Mouse (Mus musculus) layer of hippocampus, postnatal 36 days (tissue): ENCODE results near the gene Sdhd. TPM values are rescaled to one million over a fixed set of nuclear protein-coding genes. Genes with fewer than 3 reads are reported as not detected.

Experiments used
- DNase-seq, 2 experiments: peaks; one replicate each; pipeline ENCODE4 v3.0.0; 2022
- total RNA-seq, 2 experiments: library from RNA; stranded (reverse); gene quantifications; 2 replicates each; pipeline ENCODE4 v1.2.3; 2021

The Sdhd gene
- total RNA-seq, 2 experiments from 2014 or later, result 114 to 116 TPM

DNA sequence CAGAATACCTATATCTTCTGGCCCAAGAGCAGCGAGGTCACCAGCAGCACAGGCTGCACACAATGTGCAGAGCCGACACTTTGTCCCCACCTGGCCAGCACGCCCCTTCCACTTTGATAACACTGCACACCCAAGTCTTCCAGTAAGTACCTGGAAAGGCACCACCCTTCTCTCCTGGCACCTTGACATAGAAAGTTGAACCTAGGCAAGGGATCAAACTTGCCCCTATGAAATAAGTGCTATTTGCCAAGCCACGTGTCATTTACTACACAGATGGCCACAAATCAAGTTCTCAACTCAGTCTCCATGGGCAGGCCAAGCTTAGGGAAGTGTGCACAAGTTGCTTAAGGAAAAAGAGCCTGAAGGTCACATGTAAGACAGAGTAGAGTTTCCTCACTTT is 16.7 kb downstream of the Sdhd start:
- no peak for DNase-seq

DNA sequence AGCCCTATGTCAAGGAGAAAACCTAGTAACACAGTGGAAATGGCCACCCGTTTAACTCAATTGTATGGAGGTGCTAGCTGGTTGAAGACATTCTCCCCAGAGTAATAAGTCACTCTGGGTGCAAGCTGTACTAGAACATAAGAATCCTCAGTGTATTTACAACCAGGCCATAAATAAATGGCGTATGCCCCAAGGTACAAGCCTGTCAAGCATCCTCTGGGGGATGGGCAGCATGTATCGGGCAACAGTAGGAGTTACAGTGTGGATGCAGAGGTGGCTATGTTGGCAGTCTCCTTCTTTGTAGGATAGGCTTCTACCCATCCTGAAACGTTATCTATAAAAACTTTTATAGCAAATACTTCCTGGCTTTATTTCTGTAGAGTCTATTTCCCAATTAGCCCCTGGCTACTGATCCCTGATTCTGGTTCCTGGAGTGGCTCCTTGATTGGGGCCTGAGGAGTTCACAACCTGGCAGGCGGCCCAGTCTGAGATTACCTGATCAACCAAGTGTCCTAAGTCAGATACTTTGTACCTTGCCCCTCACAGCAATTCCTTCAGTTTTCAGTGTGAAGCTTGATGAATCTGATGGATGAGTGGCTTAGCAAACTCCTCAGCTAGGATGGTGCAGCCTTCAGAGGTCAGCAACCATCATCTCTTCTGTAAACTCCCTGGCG is 18.3 kb downstream of the Sdhd start:
- no peak for DNase-seq

DNA sequence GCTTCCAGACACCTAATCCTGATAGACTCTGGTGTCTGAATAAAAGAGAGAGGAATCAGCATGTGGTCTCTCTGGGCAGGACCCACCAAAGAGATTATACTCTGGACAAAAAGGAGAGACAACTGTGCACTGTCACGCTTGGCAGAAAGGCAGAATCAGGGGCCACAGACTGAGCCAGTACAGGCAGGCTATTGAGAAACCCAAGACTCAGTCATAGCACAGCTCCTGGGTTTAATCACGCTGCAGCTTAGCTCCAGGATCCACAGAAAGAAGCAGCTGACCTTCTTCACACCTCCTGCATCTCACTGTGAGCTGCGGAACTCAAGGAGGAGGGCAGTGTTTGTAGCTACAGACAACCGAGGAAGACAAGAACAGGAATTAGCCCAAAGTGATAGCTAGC is 23.2 kb downstream of the Sdhd start:
- no peak for DNase-seq

GRCm38 (mm10) chr9:50569599-50570525 is 33.8 kb downstream of the Sdhd start:
- no peak for DNase-seq

DNA sequence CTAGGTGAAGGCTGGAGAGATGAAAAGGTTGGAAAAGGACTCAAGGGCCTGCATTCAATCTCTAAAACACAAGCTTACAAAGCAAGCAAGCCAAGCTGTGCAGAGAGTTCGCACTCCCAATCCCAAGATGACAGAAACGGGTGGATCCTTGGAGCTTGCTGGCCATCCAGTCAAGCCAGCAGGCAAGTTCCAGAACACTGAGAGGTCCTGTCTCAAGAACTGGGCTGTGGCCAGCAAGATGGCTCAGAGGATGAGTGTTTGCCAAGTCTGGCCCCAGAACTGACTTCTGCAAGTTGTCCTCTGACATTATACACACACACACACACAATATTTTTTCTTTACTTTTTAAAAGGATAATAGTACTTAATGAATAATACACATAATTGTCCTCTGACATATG is 35.7 kb downstream of the Sdhd start:
- DNase-seq, result no peak

DNA sequence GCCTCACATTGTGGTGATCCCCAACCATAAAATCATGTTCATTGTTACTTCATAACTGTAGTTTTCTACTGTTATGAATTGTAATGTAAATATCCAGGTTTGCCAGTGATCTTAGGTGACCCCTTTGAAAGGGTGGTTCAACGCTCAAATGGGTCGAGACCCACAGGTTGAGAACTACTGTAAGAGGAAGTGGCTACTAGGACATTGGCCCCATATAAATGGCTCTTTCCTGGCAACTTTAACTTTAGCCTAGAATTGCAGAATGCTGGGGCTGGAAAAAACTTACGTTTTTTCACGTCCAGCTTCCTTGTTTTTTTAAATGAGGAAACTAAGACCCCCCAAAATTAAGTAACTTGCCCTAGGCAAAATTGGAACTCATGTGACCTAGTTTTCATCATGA is 36.2 kb downstream of the Sdhd start:
- no peak for DNase-seq

DNA sequence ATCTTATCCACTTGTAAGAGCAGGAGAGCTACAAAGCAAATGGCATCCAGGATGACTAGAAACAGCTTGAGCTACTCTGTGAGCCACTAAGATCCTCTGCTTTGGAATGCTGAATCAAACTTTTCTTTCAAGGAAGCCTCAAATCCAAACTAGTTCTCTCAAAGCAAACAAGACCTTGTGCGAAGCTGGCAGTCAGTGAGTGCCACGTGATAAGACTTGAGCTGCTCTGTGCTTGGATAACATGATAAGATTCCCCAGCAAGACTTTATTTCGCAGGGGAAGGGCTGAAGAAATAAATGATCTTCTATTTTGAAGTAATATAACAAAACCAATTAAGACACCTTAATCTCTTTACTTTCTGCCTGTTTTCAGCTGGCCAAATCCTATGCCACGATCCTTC is 37.7 kb downstream of the Sdhd start:
- DNase-seq, result no peak

DNA sequence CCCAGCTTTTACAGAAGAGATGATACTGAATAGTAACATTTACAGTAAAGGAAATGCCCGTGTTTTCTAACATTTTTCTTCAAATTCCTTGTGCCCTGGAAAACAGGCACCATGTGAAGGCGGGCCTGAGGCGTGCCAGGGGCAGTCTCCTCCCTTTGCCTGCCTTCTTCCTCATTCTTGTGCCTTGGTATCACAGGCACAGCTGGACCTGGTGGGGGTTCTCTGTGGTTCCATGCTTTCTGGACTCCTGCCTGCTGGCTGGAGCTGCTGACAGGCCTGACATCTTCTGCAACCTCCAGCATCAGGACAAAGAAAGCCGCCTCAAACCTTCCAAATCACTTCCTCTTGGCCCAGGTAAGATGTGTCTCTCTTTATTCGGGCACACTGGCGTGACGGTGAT is 38.4 kb downstream of the Sdhd start:
- no peak for DNase-seq

- DNase-seq, result no peak
Measured at GRCm38 (mm10) chr9:50561918-50562360, 41.7 kb downstream of the Sdhd start.

- no peak for DNase-seq
Measured at GRCm38 (mm10) chr9:50561145-50561917, 42.3 kb downstream of the Sdhd start, which contains the start of gene Tex12. Gene Tex12, minus strand, starts transcription at chr9:50561325.

DNA sequence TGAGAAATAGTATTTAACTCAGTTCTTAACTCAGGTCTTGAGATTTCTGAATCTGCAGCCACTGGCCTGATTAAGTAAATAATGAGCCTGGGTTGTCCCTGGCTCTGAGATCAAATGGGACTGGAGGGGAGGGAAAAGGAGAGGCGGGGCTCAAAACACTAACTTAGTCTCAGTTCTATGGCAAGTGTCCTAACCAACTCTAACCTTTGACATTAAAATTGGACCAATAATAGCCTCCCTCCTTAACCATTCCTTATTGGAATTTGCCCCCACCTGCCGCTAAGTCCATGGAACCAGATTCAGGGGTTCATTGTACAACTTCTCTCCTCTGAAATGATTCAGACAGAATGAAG is 48.5 kb downstream of the Sdhd start, which contains the start of gene Bco2:
Bco2 (minus strand) TSS at position 88 of the 353 bp plus-strand sequence.
- DNase-seq, result no peak

DNA sequence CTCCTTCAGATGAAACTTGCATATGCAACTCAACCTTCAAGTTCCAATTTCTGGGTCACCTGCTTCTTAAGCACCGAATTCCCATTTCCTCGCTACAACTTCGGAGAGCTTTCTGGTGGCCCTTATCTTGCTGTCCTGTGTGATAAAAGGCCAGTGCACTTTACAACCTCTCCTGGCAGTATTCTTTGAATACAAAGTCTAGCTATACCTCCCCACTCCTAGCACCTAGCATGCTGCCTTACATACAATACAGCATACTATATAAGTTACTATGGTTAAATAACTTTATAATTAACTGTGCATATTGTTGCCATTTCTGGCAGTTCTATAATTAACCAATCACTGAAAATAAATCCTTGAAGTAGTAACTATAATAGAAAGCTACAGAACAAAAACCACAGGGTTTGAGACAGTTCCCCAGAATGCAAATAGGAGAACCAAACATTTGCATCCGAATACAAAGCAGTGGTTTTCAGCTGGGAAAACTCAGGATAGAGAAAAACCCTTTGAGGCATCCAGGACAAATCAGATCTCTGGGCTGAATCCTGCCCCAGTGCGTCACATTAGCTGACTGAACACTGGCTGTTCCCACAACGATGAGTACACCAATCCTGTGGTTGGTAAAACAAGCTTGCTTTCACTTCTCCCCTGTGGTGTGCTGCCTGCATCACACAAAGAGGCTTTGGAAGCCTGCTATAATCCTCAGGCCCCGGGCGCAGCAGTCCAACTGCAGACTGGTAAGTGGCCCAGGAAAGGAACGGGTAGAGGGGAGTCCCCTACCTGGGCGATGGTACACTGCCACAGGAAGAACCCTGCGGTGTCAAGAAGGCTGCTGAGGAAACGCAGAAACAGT is 49.1 kb downstream of the Sdhd start, which contains the start of gene Il18:
Il18 (plus strand) TSS at position 587 of the 853 bp plus-strand sequence.
- DNase-seq, result peak; percentile 69 to 72

- DNase-seq, result no peak
Measured at GRCm38 (mm10) chr9:50553547-50553946, 50.1 kb downstream of the Sdhd start.

DNA sequence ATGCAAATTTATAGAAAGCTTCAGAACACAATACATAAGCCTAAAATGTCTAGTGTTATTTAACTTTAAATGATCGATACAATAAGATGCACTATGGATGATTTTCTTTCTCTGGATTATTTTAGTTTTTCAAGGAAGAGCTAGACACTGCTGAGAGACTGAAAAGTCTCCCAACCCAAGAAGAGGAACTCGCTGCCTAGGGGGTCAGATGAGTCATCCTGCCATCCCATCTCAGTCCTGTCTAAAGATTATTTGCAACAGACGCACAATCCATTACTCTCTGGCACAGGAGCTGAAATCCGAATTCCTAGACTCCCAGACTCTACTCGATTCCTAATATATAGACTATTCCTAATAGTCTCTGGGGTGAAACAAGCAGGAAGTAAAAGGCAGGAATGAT is 51.4 kb downstream of the Sdhd start:
- DNase-seq, result no peak

GRCm38 (mm10) chr9:50548936-50549335 is 54.7 kb downstream of the Sdhd start:
- no peak for DNase-seq

DNA sequence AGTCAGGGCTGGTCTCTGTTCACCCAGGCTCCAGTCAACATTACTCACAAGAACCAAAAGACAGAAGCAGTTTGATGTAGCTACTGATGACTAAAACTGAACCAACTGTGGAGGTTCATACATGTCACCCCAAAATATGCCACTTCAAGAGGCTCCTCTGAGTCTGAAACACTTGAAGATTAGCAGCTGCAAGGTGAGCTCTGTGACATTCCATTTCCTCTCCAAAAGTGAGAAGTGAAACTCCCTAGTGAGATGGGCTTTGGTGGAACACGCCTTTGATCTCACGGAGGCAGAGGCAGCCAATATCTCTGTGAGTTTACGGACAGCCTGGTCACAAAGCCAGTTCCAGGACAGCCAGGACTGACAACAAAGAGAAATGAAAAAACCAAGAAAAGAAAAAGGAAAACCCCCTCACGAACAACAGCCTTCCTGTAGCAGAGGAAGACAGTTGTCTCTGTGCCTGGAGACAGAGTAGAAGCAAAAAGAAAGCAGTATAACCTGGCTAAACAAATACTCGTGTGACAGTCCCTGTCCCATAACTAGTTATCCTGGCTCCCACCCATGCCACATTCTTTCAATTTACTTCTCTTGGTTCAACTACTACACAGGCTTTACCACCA is 55.6 kb downstream of the Sdhd start:
- DNase-seq, result no peak

Other genes with a start within 250 kb of the Sdhd start
- not detected for gene Plet1, start 109.3 kb downstream of the Sdhd start, total RNA-seq
- gene Pts, start 75.1 kb downstream of the Sdhd start, total RNA-seq, result 10 to 100 TPM; 34.4 to 39.3 TPM
- 10 to 100 TPM; 24.4 to 26.7 TPM for gene Il18, start 49.0 kb downstream of the Sdhd start, total RNA-seq
- gene Bco2, start 48.6 kb downstream of the Sdhd start, total RNA-seq, result 1 to 10 TPM; 2.7 to 4.0 TPM
- not detected for gene Tex12, start 42.5 kb downstream of the Sdhd start, total RNA-seq
- gene Timm8b, start 98 bp upstream of the Sdhd start, total RNA-seq, result 100 to 1,000 TPM; 238 to 241 TPM
- gene Pih1d2, start 13.5 kb upstream of the Sdhd start, total RNA-seq, result 1 to 10 TPM; 2.2 to 3.0 TPM
- gene Nkapd1, start 13.7 kb upstream of the Sdhd start, total RNA-seq, result 10 to 100 TPM; 18.3 to 22.7 TPM
- 100 to 1,000 TPM; 134 to 144 TPM for gene Dlat, start 56.0 kb upstream of the Sdhd start, total RNA-seq
- 10 to 100 TPM; 83.8 to 97.1 TPM for gene Dixdc1, start 135.7 kb upstream of the Sdhd start, total RNA-seq
- gene 2310030G06Rik, start 142.7 kb upstream of the Sdhd start, total RNA-seq, result 1 to 10 TPM in 1 of 2 experiments, under 1 TPM in 1; 0.67 to 1.6 TPM
- gene Cryab, start 147.5 kb upstream of the Sdhd start, total RNA-seq, result 100 to 1,000 TPM; 153 to 161 TPM
- 1 to 10 TPM in 1 of 2 experiments, under 1 TPM in 1; 0.95 to 1.2 TPM for gene Hspb2, start 148.5 kb upstream of the Sdhd start, total RNA-seq
- gene Fdxacb1, start 164.4 kb upstream of the Sdhd start, total RNA-seq, result 1 to 10 TPM; 5.4 to 6.4 TPM
- gene Alg9, start 171.2 kb upstream of the Sdhd start, total RNA-seq, result 10 to 100 TPM; 27.3 to 31.9 TPM
- gene 1110032A03Rik, start 171.7 kb upstream of the Sdhd start, total RNA-seq, result 10 to 100 TPM; 24.3 to 29.0 TPM
- 10 to 100 TPM; 17.4 to 18.5 TPM for gene Ppp2r1b, start 241.5 kb upstream of the Sdhd start, total RNA-seq